Mouse (Mus musculus): ENCODE data around the gene Tecr.
A peak's percentile ranks its signal among the peaks of the same experiment; 100 is the strongest.
"Not testable (repeated sequence)": the region's sequence is repeated elsewhere in the genome, so short reads cannot be mapped to it uniquely, and the experiment has no call there.

Tecr gene

DNA sequence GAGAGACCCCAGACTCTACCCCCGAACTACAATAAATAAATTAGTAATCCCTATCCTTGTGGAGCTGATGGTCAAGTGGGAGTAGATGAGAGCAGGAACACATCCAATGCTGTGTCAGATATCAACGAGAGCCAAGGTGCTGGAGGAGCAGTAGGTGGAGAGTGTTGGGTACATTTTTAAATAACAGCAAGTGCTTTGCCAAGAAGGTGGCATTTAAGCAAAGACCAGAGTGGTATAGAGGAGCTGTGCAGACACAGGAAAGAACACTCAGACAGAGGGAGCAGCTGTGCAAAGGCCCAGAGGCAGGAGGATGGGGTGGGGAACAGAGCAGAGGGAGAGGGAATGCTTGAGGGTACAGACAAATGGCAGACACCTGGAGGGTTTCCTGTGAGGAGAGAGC is 9.3 kb upstream of the Tecr start:
- DNase-seq, result no peak

DNA sequence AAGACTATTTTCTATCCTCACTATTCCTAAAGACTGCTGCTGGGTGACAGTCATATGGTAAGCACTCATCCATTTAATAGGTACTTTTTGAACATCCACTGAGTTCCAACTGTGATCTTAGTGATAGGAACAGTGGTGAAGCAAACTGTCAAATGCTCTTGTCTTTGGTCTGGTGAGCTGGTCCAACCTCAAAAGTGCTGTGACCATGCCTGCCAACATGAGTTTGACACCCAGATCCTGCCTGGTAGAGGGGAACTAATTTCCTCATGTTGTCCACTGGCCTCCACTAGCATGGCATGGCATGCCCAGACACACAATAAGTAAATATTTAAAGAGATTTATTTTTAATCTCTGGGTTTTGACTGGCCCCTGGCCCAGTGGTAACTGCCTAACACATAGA is 8.9 kb upstream of the Tecr start:
- no peak for DNase-seq

DNA sequence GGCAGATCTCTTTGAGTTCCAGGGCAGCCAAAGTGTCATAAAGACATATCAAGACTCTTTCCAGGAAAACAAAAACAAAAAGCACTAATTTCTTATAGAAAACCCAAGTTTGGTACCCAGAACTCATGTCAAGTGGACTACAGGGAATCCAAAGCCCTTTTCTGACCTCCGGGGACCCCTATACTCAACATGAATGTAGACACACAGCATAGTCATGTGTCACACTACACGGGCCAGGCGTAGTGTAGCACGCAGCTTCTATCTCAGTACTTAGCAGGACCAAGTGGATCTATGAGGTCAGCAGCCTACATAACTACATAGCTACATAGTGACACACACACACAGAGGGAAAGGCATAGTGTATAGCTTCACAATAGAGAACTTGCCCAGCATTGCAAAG is 5.9 kb upstream of the Tecr start:
- DNase-seq, result no peak

DNA sequence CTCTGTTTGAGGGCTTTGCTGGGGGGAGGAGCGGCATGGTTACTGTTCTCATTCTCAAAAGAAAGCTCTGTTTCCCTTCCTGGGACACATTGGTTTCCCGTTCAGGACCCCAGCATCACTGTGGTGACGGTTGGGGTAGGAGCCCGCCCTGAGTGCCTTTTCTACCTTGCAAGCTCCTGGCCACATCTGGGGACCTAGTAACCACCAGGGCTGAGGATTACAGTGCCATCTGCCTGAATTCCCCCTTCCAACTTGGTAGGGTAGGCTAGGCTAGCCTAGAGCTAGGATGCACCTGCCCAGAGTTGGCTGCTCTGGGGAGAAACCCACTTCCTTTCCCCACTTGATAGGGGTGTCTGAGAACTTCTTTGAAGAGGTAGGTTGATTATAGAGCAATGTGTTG is 4.2 kb upstream of the Tecr start:
- no peak for DNase-seq

DNA sequence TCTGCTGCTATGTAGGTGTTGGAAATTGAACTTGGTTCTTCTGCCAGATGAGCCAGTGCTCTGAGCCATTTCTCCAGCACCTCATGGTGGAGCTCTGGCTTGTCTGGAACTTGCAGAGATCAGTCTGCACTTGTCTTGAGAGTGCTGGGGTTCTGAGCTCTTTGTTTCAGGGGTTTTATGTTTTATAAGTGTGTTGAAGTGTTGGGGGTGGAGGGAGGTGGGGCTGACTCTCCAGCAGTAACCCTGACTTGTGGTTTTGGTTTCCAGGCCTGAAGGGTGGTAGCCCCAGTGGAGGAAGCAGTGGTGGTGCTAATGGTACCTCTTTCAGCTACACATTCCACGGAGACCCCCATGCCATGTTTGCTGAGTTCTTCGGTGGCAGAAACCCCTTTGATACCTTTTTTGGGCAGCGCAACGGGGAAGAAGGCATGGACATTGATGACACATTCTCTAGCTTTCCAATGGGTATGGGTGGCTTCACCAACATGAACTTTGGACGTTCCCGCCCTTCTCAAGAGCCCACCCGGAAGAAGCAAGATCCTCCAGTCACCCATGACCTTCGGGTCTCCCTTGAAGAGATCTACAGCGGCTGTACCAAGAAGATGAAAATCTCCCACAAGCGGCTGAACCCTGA is 1.9 kb upstream of the Tecr start:
- DNase-seq, result peak in 1 of 2 experiments; percentile 24

DNA sequence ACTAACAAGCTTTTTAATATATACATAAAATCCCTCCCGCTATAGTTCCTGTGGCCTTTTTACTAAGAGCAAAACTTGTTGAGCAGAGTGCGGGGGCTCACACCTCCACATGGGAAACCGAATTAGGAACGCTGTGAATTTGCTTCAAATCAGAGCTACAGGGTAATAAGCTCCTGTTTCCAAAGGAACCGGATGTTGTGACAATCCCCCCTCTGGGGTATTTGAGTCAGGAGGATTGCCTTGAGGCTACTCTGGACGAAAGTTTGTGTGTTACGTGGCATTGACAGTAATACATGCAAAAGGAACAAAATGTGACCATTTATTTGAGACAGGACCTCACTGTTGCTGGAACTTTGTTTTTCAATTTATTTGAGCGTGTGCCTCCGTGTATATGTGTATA is 1.3 kb upstream of the Tecr start:
- DNase-seq, result no peak

DNA sequence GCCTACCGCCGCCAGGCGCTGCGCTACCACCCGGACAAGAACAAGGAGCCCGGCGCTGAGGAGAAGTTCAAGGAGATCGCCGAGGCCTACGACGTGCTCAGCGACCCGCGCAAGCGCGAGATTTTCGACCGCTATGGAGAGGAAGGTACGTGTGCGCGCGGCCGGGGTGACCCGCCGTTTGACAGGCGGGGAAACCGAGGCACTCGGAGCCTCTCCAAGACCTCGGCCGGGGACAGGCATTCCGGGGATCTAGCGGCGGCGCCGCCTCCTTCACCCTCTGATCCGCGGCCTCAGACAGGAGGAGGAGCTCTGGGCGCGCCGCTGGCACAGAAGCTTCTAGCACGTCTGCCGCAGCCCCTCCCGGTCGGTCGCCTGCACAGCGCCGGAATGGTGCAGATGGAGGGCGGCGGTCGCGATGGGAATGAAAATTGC is 643 bp upstream of the Tecr start:
- peak; percentile 90 for DNase-seq

DNA sequence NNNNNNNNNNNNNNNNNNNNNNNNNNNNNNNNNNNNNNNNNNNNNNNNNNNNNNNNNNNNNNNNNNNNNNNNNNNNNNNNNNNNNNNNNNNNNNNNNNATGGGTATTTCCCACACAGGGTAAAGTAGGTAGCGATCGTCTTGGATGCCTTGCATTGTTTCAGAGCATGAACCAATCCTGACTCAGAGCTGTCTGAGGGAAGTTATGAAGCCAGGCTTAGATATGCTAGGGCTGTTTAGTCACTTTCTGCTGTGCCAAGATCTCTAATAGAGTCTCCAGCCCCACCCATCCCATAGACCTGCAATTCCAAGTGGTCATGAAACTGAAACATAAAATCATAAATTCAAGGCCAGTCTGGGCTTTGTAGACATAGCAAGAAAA is 5.1 kb downstream of the Tecr start:
- no peak for DNase-seq

DNA sequence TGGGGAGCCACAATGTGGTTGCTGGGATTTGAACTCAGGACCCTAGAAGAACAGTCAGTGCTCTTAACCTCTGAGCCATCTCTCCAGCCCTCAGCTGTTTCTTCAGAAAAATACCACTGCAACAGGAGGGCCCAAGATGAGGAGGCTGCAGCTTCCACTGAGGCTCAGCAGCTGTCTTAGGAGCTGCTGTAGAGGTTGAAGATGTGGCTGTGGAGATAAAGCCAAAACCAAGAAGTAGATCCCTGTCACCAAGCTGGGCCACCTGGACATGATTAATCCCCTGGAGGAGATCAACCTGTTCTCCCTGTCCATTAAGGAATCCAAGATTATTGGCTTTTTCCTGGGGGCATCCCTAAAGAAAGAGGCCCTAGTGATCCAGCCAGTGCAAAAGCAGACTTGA is 8.0 kb downstream of the Tecr start:
- DNase-seq, result no peak

DNA sequence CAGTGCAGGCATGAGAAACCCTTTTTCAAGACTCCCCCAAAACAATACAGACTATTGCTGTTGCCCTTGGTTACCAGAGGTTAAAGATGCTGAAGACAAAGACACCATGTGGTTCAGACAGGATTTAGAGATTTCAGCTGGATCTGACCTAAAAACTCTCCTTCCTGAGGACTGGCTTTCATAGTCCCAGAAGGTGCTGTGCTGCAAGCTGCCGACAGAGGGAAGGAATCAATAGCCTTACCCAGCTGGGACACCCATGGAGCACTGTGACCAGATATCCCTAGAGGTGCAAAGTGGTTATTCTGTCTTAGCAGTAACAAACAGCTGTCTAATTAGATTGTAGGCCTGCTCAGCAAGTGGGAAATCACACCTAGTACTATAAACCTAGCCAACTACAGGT is 9.6 kb downstream of the Tecr start:
- DNase-seq, result no peak

DNA sequence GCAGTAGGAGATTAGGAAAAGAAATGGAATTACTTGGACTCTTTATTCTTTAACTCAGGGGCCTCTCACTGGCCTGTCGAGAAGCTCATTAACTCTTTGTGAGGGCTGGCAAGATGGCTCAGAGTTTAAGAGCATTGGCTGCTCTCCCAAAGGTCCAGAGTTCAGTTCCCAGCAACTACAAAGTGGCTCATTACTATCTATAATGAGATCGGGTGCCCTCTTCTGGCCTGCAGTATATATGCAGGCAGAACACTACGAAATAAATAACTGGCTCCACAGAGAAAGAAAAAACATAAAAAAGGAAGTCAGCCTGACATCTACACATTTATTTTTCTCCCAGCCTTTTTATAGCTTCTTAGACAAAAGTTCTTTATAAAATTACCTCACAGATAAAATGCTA is 11.4 kb downstream of the Tecr start:
- no peak for DNase-seq

DNA sequence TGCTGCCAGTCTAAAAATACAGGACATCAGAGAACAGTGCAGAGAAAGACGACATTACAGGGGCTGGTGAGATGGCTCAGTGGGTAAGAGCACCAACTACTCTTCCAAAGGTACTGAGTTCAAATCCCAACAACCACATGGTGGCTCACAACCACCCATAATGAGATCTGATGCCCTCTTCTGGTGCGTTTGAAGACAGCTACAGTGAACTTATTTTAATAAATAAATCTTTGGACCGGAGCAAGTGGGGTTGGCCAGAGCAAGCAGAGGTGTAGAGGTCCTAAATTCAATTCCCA is 12.8 kb downstream of the Tecr start:
- not testable (repeated sequence) for DNase-seq

DNA sequence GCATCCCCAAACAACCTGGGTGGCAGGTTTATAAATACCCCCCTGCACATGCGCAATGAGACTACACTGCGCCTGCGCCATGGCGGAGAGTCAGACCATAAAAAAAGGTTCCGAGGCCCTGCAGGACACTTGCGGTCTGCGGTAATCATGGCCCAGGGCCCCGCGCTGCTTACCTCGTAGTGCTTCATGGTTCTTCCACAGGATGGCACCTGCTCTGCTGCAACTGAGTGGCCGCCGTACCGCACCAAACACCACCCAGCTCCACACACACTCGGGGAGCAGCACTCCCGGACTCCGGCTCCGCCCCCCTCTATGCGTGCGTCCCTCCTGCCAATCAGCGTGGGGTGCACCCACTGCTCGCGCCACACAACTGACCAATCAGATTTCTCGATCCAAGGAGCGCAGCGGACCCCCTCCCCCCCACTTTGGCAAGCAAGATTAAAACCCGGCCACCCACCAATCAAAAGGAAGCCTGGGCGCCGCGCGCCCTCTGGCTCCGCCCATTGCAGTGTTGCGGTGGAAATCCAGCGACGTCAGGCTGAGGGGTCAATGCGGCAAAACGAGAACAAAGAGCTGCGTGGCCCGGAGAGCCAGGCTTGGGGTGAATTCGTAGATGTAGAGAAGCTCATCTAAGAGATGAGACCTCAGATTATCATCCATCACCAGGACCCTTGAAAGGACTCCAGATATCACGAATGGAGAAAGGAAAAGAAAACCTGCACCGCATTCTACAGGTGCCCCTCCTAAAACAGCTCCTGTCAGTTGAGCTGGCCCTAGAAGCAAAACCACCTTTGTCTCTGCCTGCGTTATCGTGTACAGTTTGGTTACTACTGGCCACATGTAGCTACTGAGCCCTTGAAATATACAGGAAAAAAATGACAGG is 13.4 kb downstream of the Tecr start:
- DNase-seq, result peak; percentile 97 to 98

DNA sequence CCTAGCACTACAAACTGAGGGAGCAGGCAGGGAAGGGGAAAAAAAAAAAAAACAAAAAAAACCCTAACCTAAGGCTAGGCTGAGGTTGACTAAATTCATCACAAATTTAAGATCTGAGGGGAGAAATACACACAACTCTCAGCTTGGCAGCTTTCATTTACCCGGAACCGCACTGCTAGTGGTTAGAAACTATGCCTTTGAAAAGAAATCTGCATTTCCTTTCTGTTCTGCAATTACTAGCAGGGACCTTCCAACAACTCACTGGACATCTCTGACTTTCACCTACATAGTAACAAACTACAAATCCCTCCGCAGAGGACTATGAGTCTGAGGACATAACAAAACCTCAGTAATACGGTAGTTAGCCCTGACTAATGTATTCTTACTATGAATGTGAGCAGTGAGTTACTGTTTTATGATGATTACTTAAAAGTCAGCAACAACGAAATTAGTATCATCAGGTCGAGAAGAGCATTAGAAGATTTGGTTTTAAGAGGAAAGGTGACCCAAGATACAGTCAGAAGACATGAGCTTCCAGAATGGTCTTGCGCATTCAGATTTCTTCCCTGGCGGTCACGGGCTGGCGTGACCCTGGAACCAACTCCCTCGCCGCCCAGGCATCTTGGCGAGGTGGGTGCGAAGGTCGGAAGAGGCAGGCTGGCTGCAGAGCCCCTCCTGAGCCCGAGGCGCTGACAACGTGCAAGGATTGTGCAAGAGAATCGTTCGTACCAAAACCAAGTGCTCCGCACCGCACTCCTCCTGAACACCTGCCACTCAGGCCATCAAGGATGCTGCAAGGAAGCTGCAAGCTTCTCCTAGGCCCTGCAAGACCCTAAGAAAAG is 14.2 kb downstream of the Tecr start:
- DNase-seq, result no peak

DNA sequence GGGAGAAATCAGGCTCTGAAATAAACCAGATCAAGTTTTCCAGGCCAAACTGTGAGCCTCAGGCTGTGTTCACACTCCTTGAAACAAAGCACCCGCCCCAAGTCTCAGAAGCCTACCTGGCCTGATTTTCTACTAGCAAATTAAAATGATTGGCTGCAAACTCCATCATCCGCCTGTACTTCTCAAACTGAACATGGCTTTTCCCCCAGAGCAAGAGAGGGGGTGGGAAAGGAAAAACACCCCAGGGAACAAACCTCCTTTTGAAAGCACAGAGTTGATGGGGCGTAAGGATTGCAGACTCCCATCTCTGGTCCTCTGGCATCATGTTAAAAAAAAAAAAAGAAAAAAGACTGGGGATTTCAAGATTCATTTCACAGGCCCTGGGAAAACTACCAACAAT is 15.1 kb downstream of the Tecr start:
- DNase-seq, result no peak

DNA sequence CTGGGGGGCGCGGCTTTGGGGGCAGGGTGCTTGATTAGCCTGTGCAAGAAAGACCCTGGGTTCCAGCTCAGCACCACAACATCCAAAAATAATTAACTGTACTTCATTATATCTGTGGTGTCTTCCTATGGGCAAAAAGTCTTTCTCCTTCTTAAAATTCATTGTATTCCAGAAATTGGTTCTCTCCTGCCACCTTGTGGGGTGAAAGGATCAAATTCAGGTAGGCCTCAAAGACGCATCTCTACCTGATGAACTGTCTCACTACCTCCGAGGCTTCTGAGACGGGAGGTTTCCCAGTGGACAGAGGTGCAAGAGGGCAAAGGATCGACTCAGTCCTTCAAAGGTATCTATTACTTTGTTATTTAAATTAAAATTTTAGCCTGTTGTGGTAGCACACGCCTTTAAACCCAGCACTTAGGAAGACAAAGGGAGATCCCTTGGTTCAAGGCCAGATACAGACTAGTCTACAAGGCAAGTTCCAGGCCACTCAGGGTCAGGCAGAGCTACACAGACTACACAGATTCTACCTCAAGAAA is 17.2 kb downstream of the Tecr start:
- no peak for DNase-seq

DNA sequence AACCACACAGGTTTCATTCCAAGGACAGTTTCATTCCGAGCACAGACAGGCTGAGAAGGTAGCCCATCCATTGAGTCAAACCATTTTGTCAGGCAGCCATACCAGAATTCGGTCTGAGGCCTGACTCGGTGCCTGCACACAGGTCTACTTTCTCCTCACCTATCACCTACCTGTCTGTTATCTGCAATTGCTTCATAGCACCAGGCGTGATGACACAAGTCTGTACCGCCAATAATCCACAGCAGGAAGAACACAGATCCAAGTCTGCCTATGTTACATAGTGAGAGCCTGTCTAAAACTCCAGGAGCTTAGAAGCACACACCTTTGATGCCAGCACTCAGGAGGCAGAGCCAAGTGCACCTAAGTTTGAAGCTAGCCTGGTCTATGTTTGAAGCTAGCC is 18.9 kb downstream of the Tecr start:
- DNase-seq, result no peak

DNA sequence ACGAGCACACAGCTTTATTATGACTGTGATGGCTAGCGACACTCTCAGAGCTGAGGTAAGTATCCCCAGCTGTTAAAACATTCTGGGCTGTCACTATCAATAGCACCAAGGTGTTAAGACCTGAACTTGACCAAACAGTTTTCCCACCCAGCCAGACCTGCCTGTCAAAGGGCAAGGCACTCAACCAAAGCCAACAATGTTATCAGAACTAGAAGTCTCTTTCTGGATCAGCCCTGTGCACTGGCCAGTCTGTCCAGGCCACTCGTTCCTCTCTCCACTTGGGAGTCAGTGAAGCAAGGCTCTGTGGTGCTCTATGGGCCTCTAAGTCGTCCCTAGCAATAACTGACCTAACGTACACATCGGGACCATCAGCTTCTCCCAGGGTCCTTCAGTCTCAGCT is 20.1 kb downstream of the Tecr start:
- no peak for DNase-seq

DNA sequence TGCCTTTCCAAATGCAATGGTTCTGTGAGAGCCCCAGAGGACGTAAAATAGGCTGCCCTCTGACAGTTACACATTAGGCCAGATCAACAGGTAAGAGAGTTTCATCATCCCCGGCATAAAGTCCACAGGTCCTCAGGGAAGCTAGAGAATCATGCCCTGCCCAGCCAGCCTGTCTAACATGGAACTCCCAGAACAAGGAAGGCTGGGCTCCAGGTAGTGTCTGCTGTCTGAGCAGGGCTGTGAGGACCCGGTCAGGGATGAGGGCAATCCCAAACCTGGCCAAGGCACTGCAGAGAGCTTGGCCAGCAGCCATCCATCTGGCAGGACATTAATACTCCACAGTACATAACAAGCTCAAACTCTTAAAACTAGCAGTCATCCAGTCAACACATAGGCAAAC is 22.4 kb downstream of the Tecr start:
- no peak for DNase-seq

DNA sequence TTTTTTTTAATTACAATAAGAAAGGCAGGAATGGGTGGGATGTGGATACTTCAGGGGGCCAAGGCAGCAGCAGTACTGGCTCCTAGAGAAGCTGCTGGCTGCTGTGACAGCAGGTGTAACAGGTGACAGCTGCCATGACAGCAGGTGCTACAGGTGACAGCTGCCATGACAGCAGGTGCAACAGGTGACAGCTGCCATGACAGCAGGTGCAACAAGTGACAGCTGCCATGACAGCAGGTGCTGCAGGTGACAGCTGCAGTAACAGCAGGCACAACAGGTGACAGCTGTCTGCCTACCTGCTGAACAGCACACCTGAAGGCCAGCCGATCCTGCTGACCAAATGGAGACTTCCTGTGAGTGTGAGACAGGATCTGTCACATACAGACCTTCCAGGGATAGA is 23.0 kb downstream of the Tecr start:
- no peak for DNase-seq

DNA sequence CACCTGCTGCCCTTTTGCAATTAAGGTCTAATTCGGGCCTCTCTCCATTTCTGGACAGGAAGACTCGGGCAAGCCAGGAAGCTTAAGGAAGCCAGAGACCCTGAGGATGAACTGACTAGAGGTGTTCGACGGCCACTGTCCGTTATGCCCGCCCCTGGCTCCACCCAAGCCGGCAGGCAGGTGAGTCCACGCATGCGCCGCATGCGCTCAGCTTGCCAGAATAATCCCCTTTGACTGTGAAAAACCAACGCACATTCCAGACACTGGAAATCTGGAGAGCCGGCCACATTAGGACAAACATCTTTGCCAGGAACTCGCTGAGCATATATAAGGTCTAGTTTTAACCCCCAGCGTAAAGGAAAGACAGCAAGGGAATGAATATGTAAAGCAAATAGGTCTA is 24.5 kb downstream of the Tecr start:
- DNase-seq, result no peak

DNA sequence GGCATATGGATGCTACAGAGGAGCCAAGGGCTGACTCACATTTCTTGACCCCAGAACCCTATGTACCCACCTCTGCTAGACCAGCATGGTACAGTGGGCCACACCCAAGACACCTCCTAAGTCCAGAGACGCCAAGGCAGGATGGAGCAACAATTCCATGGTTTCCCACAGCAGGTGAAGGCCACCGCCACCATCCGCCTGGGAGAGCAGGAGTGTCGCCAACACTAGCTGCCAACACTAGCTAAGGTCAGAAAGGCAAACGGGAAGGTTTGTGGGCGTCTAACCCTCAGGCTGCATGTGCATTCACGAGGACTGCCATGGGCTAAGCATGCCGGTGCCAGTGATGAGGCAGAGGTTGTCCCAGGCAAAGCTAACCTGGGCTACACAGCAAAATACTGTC is 25.5 kb downstream of the Tecr start:
- no peak for DNase-seq

DNA sequence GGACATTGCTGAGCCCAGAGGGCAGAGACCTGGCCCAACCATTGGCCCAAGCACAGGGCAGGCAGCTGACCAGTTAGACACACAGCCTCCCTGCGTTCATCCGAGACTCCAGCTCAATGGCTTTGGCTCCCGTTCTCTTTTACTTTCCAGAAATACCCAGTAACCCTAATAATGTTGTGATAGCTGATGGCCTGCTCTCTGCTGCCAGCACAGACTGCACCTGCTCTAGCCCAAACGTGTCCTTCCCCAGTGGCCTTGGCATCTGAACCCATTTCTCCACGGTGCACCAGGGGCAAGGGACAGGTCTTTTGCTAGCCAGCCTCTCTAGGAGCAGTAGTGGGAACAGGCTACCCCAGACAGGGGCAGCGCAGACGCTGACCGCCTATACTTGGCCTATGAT is 26.9 kb downstream of the Tecr start:
- no peak for DNase-seq

DNA sequence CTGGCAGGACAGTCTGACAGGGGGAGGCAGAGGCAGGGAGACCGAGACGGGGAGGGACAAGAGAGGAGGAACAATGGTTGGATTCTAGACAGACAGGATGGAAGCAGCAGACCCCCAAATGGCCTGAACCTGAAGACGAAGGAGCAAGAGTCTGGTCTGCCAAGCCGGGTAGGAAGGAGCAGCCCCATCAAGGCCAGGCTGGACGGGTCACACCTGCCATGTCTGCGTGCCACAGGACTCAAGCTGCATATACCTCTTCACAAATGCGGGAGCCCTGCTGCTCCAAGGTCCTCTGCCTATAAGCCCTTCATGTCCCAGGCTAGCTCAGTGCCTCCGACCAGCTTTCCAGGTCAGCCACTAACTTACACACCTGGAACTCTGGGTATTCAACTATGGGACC is 28.1 kb downstream of the Tecr start:
- DNase-seq, result no peak

Data from lung, adult 18-20 months (tissue).